Mouse (Mus musculus) CD8-positive naive resting alpha-beta T cell, adult 2 months (primary cell): Measurements from ENCODE around the gene Ap4b1.
"Not testable (repeated sequence)": the region's sequence is repeated elsewhere in the genome, so short reads cannot be mapped to it uniquely, and the experiment has no call there.

Source experiments
- DNase-seq, 2 experiments: peaks; one replicate each; pipeline ENCODE4 v3.0.0; 2022; ENCODE audit warnings: low read depth in 2 of 2, low spot score in 2 of 2

The Ap4b1 gene

DNA sequence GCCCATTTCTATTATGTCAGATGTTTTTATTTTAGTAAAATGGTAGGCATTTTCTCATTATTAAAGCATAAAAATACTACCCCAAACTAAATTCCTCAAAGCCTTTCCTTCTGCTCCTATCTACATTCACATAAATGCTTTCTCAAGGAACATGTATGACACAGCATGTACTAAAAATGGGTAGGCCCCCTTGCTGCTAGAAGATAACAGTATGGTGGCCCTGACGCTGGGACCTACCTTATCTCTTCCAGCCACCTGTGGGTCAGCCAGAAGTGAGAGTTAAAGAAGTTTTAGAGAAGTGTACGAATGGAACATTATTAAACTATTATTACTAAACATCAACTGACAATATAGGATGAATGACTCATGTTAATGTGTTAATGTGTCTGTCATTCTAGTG is 9.8 kb upstream of the Ap4b1 start:
- DNase-seq, result no peak

GRCm38 (mm10) chr3:103801631-103802531 is 7.4 kb upstream of the Ap4b1 start:
- peak; percentile 53 to 58 for DNase-seq

DNA sequence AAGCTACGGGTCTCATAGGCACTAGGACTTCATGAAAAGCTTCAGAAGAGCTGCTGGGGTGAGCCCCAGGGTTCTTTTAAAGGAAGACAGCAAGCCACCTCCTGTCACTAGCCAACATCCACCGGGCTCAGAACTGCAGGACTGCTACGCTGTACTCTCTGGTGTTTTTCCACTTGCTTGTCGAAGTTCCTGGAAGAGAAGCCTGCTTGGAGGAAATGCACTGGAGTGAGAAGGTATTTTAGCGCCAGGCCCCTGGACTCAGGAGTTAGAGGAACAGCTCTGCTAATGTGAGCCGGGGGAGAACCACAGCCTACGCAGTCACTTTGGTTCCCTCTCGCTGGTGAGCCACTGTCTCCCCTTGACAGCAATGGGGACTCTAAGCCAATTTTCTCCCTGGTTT is 6.5 kb upstream of the Ap4b1 start:
- DNase-seq, result peak; percentile 15 to 21

GRCm38 (mm10) chr3:103805671-103806070 is 3.6 kb upstream of the Ap4b1 start:
- no peak for DNase-seq

- no peak for DNase-seq
Measured at GRCm38 (mm10) chr3:103809799-103810150, 455 bp downstream of the Ap4b1 start.

GRCm38 (mm10) chr3:103810967-103811366 is 1.6 kb downstream of the Ap4b1 start:
- no peak for DNase-seq

DNA sequence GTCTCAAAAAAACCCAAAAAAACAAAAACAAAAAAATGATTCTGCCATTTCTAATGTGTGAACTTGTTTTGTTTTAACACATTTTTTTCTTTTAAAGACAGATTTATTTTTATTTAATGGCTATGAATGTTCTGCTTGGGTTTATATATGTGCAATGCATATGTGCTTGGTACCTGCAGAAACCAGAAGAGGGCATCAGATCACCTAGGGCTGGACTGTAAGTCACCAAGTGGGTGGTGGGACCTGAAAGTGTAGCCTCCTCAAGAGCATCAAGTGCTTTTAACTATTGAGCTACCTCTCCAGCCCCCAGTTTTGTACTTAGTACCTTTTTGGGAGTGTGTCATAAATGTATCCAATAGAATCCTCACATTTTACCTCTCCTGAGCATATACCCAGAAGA is 18.2 kb downstream of the Ap4b1 start:
- DNase-seq, result no peak

- no peak for DNase-seq
Measured at GRCm38 (mm10) chr3:103829036-103829435, 19.7 kb downstream of the Ap4b1 start.

- DNase-seq, result not testable (repeated sequence)
Measured at GRCm38 (mm10) chr3:103830681-103831080, 21.4 kb downstream of the Ap4b1 start.

DNA sequence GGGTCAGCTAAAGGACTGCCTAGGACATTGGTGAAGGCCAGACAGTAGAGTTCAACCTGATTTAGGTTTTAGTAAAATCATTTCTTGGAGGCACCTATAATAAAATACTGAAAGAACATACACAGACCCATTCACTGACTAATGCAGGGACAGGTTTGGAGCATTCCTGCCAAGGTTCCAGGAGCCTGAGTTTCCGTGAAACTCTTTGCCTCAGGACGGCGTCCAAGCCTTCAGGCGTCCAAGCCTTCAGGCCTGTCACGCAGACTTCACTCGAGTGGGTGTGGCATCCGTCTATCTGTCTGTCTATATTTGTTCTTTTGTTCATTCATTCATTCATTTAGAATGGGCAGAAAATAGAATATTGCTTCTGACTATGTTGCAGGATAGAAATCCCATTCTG is 21.8 kb downstream of the Ap4b1 start:
- DNase-seq, result no peak

- DNase-seq, result no peak
Measured at GRCm38 (mm10) chr3:103832426-103832825, 23.1 kb downstream of the Ap4b1 start, which contains the start of gene Bcl2l15. Gene Bcl2l15 (plus strand): TSS chr3:103832601.

GRCm38 (mm10) chr3:103834001-103834400 is 24.7 kb downstream of the Ap4b1 start:
- DNase-seq, result no peak

DNA sequence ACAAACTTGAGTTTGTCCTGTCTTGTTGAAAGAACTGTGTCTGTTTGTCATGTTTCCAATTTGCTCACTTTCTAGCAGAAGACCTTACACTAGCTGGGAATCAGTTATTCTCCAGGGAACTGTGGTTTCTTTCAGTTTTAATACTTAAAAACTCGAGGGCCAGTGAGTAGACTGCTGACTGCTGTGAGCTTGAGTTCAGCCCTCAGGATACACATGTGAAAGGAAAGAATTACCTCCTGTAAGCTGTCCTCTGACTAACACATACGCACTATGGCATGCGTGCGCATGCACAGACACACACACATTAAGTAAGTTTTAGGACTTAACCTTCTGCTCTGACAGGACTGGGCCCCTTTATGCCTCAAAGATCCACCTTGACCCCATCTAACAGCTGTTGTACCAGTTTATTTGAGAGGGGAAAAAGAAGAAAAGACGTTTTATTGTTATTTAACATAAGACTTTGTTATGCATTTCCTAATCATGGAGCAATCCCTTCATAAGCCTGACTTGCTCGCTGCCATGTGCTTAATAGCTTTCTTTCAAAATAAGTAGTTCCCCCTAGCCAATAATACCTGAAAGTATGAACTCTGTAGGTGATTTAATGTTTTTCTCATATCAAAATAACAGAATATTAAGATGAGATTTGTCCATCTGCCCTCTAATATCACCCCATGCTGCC is 26.1 kb downstream of the Ap4b1 start:
- no peak for DNase-seq

- DNase-seq, result no peak
Measured at GRCm38 (mm10) chr3:103835951-103836310, 26.6 kb downstream of the Ap4b1 start.

DNA sequence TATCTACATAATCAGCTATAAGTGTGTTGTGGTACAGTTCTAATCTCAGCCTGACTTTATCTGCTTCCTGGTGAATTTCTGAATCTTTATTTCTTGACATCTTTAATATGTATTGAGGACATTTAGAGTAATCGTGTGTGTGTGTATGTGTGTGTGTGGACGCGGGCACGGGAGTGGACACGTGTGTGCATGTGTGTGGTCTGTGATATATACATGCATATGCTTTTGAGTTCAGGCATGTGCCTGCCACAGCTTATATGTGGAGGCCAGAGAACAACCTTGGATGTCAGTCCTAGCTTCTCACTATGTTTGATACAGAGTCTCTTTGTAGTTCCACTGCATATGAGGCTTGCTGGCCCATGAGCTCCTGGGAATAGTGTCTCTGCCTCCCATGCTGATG is 27.1 kb downstream of the Ap4b1 start:
- no peak for DNase-seq

GRCm38 (mm10) chr3:103839711-103840110 is 30.4 kb downstream of the Ap4b1 start:
- no peak for DNase-seq

DNA sequence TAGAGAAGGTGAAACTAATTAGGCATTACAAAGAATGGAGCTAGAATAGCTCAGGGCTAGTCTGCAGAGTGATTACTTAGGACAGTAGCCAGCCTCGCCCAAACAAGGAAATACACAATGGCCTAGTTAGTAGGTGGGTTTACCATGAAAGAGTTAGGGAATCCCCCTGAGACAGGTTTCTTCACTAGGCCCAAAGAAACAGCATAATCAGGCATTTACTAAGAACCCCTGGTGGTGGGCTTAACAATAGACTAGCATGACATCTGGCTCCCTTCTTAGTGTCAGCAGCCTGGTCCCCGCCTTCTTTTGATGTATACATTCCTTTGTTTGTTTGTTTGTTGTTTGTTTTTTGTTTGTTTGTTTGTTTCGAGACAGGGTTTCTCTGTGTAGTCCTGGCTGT is 30.9 kb downstream of the Ap4b1 start:
- not testable (repeated sequence) for DNase-seq

DNA sequence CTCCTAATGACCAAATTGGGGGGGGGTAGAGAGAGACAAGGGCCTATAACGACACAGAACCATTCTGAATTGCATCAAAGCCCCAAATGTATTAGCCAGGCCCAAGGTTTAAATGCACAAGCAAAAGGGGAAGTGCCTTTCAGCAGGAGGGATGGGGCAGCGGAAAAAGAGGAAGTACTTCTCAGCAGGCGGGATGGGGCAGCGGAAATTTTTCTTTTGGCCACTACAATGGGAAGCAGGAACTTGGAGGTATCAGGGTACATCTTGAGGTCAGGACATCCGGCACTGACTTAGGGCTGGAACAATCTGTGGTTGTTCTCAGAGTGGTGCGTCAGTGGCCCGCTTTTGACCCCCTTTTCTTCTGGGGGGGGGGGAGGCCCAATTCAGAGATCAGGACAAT is 31.6 kb downstream of the Ap4b1 start:
- not testable (repeated sequence) for DNase-seq

DNA sequence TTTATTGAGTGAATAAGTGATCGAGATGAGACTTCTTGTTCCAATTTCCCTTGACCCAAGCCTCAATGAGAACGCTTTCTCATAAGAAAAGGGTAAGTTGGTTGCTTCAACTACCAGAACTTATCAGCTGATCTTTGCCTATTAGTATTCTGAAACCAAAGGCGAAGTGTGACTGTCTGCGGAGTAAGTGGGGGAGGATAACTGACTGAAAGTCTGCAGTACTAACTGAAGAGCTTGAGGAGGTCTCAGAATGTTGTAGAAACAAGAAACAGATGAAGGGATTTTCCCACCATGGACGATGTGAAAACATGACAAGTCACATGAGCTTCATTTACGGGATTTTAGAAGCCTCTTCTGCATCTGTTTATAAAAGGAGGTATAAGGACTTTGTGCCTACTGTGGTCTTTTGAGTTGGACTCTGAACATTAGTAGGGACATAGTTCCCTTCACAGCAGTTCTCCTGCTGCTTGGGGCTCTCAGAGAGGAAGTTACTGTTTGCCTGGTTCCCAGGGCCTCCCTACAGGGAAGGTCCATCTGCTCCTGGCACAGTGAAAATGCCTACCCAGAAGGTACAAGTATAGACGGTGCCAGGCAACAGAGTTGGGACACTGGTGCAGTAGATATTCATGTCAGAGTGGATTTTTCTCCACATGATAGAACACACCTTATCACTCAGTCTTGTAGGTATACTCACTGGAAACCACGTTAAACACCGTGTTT is 41.5 kb downstream of the Ap4b1 start:
- no peak for DNase-seq

DNA sequence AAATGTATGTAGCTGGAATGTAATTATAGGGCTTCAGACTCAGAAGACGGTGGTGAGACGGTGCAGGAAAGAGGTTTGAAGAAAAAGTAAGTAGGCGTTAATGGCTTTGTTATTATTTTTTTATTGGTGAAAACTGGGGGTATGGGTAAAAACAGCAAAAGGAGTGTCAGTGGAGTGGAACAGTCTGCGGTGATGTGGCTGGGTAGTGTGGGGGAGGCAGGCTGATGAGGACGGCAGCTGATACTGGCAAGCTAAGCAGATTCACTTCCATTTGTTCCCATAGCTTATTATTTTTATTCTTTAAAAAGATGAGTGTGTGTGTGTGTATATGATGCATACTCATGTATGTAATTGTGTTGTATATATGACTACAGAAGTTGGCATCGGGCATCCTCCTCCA is 42.2 kb downstream of the Ap4b1 start:
- no peak for DNase-seq

GRCm38 (mm10) chr3:103851882-103852281 is 42.6 kb downstream of the Ap4b1 start:
- no peak for DNase-seq
